ENCODE assay signal across 7 mouse cellular contexts in genomic region chr9:43150075-43150474, GRCm38 (mm10). TPM values are rescaled to one million over a fixed set of nuclear protein-coding genes. Genes with fewer than 3 reads are reported as not detected.
DNase-seq lines count a peak whose midpoint lies in the region; ATAC-seq lines count a peak whose summit lies in the region.

No protein-coding gene starts in this region.

- no peak overlapping the region for H3K4me3 ChIP-seq in liver, embryonic 11.5 days (ENCODE audit: low read depth, low read length)
- H3K4me3 ChIP-seq in intestine, embryonic 15.5 days (replicated peaks), result no peak overlapping the region

- WGBS in liver, embryonic 11.5 days, result 35% methylated on average over 10 of the region's 10 CpGs
- WGBS in intestine, embryonic 15.5 days, result 26% methylated on average over 10 of the region's 10 CpGs

- H3K4me1 ChIP-seq in liver, embryonic 11.5 days (replicated peaks; ENCODE audit: control insufficient read depth, insufficient read depth, low read length), result no peaks in the 10 kb centered on the region; the same call in 1 of the 2 replicates
- peaks cover 10% of the 10 kb centered on the region; the same call in 1 of the 2 replicates for H3K4me1 ChIP-seq in intestine, embryonic 15.5 days (replicated peaks)

- no peaks in the 10 kb centered on the region for H3K9me3 ChIP-seq in liver, embryonic 11.5 days (ENCODE audit: control insufficient read depth, low read length)
- no peaks in the 10 kb centered on the region for H3K9me3 ChIP-seq in intestine, embryonic 15.5 days

- H3K27me3 ChIP-seq in liver, embryonic 11.5 days (replicated peaks; ENCODE audit: control insufficient read depth, insufficient read depth, low read length), result peaks cover 7% of the 10 kb centered on the region
- no peaks in the 10 kb centered on the region for H3K27me3 ChIP-seq in intestine, embryonic 15.5 days (replicated peaks)

- ATAC-seq in liver, embryonic 11.5 days (replicated peaks; ENCODE audit: low FRiP score), result no peak
- ATAC-seq in intestine, embryonic 15.5 days, result peak; percentile 94

- no peaks in the 10 kb centered on the region for H3K36me3 ChIP-seq in liver, embryonic 11.5 days (ENCODE audit: control insufficient read depth, insufficient read depth, low read length)
- no peaks in the 10 kb centered on the region for H3K36me3 ChIP-seq in intestine, embryonic 15.5 days

- peak; percentile 22 for DNase-seq in liver
- no peak for DNase-seq in liver, embryonic 11.5 days (ENCODE audit: low spot score)
- DNase-seq in frontal cortex, postnatal 36 days (ENCODE audit: low spot score in 2 of 2), result peak; percentile 73 to 74
- peak; percentile 67 to 73 for DNase-seq in right cerebral cortex, adult 2 months (ENCODE audit: low spot score in 2 of 2)
- no peak for DNase-seq in yolk sac, embryonic 10.5 days (ENCODE audit: low spot score)
- no peak for DNase-seq in thymus, postnatal 14 days

- H3K9ac ChIP-seq in liver, embryonic 11.5 days (ENCODE audit: low read depth, low read length), result no peak overlapping the region
- no peak overlapping the region for H3K9ac ChIP-seq in intestine, embryonic 15.5 days

- no peak overlapping the region for H3K27ac ChIP-seq in liver, embryonic 11.5 days (ENCODE audit: low read depth, low read length)
- H3K27ac ChIP-seq in intestine, embryonic 15.5 days, result no peak overlapping the region

- no peak overlapping the region for H3K4me2 ChIP-seq in liver, embryonic 11.5 days
- H3K4me2 ChIP-seq in intestine, embryonic 15.5 days (replicated peaks), result peak overlapping the region; percentile 33

RNA-seq across cellular contexts. Expression of gene Tmem136, which starts 33.7 kb away (rescaled TPM):
- 3.5 and 3.7 TPM in 2 replicates for polyA plus RNA-seq in liver, embryonic 11.5 days (2014; fragmentation: Nextera tagmentation; extraction: Ambion mirVana)
- polyA plus RNA-seq in intestine, embryonic 15.5 days (2015; fragmentation: Nextera tagmentation; extraction: Ambion mirVana), result 3.2 and 4.4 TPM in 2 replicates

RNA-seq across cellular contexts. Expression of gene Arhgef12, which starts 43.0 kb away (rescaled TPM):
- 5.7 and 7.0 TPM in 2 replicates for polyA plus RNA-seq in liver, embryonic 11.5 days (2014; fragmentation: Nextera tagmentation; extraction: Ambion mirVana)
- 8.1 and 8.3 TPM in 2 replicates for polyA plus RNA-seq in intestine, embryonic 15.5 days (2015; fragmentation: Nextera tagmentation; extraction: Ambion mirVana)

Comparison
In these comparisons a context has a peak if more than half of its experiments do, and no peak if none do; other contexts are left out.
1. DNase-seq: peak in liver (single experiment), frontal cortex, postnatal 36 days (2 of 2) and right cerebral cortex, adult 2 months (2 of 2); none in liver, embryonic 11.5 days (single experiment), yolk sac, embryonic 10.5 days (single experiment) and thymus, postnatal 14 days (single experiment).